ENCODE assay signal across 9 mouse cellular contexts in the genomic region with DNA sequence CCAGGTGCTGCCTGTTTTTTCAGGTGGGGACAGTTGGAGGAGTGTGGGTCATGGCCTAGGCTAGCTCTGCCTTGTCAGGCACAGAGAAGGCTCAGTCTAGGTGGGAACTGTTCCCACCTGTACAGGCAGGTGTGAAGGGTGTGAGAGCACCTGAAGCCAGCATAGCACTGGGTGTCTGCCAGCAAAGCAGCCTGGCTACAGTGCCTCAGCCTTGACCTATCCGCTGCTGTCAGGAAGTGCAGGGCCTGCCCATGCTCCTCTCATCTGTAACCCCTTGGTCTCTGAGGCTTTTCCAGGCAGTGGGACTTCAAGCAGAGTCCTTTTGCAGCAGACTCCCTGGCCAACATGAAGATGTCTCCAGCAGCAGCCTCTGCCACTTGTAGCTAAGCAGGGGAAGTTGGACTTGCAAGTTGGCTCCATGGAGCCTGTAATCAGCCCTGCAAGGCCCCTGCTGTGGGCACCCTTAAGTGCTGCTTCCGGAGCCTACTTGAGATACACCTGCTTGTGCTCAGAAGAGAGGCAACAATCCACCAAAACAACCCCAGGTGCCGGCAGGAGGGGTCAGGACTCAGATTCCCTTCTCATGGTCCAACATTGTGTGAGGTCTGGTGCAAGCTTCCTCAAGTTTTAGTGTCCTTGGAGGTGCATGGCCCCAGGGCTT. TPM values are rescaled to one million over a fixed set of nuclear protein-coding genes. Genes with fewer than 3 reads are reported as not detected.
DNase-seq lines count a peak whose midpoint lies in the region; ATAC-seq and TF ChIP-seq lines count a peak whose summit lies in the region.
"Had no signal": no experiment of that assay in that cellular context is flagged by ENCODE, and none has a peak within 500 bp of the region (broad histone marks: within the 10 kb centered on the region; RNA-seq: fewer than 3 reads in every experiment).

No protein-coding gene starts in this region.

- H3K27ac ChIP-seq in layer of hippocampus, adult 2 months: peak overlapping the region; percentile 81
- peak overlapping the region; percentile 67 for H3K27ac ChIP-seq in neural tube, embryonic 14.5 days (ENCODE audit: low read depth, low read length)

- no peak for DNase-seq in layer of hippocampus, adult 2 months (ENCODE audit: low spot score in 2 of 2)
- DNase-seq in layer of hippocampus, postnatal 10 days (ENCODE audit: low spot score in 2 of 2): no peak
- DNase-seq in ZHBTc4 (ENCODE audit: low read depth, low spot score): peak; percentile 52
- no peak for DNase-seq in urinary bladder, postnatal 25 days (ENCODE audit: low spot score)
- no peak for DNase-seq in cerebellum, adult 9-11 months
- no peak for DNase-seq in spleen, postnatal 36 days (ENCODE audit: low spot score in 2 of 2)
- DNase-seq: layer of hippocampus, adult 9-11 months had no signal

- peak; percentile 7 to 19; a peak in 1 of 4 replicates for ATAC-seq in hematopoietic stem cell, adult 5-6 weeks (replicated peaks in 1 of 2; ENCODE audit: insufficient read depth in 1 of 2, low FRiP score in 2 of 2, low TSS enrichment in 1 of 2, low read depth in 1 of 2, poor library complexity in 2 of 2, severe bottlenecking in 2 of 2)
- ATAC-seq in neural tube, embryonic 14.5 days (ENCODE audit: low read depth): no peak

- no peaks in the 10 kb centered on the region for H3K36me3 ChIP-seq in neural tube, embryonic 14.5 days (ENCODE audit: control insufficient read depth, insufficient read depth, low read length)

- H3K9ac ChIP-seq in neural tube, embryonic 14.5 days (replicated peaks; ENCODE audit: low read depth, low read length): 0 out of 2 replicates have a peak overlapping the region, but pooled peaks have one; percentile 2

- no peaks in the 10 kb centered on the region for H3K9me3 ChIP-seq in neural tube, embryonic 14.5 days (ENCODE audit: control insufficient read depth, low read length)

- WGBS in neural tube, embryonic 14.5 days: 68% methylated on average over 3 of the region's 3 CpGs

- peaks cover 31% of the 10 kb centered on the region for H3K4me1 ChIP-seq in neural tube, embryonic 14.5 days (ENCODE audit: control insufficient read depth, insufficient read depth, low read length)

- no peaks in the 10 kb centered on the region for H3K27me3 ChIP-seq in neural tube, embryonic 14.5 days (ENCODE audit: control insufficient read depth, insufficient read depth, low read length)

- no peak overlapping the region for H3K4me3 ChIP-seq in layer of hippocampus, adult 2 months
- no peak overlapping the region for H3K4me3 ChIP-seq in neural tube, embryonic 14.5 days (ENCODE audit: low read depth, low read length)

- no peak for TF ChIP-seq CTCF in layer of hippocampus, adult 2 months (conservative IDR thresholded peaks at IDR 0.05)

- no peak overlapping the region for H3K4me2 ChIP-seq in neural tube, embryonic 14.5 days (ENCODE audit: low read depth, low read length)

RNA-seq across cellular contexts. Expression of a gene that starts 55.8 kb away (rescaled TPM):
- total RNA-seq in layer of hippocampus, adult 2 months (2021): 10 to 100 TPM; 78.1 to 89.7 TPM
- total RNA-seq in layer of hippocampus, postnatal 10 days (2021): 10 to 100 TPM; 70.7 to 83.2 TPM
- 20.8 and 20.9 TPM in 2 replicates for total RNA-seq in hematopoietic stem cell, adult 5-6 weeks (2017)
- 34.1 and 35.7 TPM in 2 replicates for polyA plus RNA-seq in neural tube, embryonic 14.5 days (2014; fragmentation: Nextera tagmentation; extraction: Ambion mirVana)
